Mouse (Mus musculus) thymus, adult 2 months (tissue): Measurements from ENCODE around the gene Timm50.

Experiments used
- CTCF ChIP-seq: fragments of 200-500 bp; IDR thresholded peaks from 2 replicates; pipeline ENCODE4 v1.5.1; 2012; ENCODE audit warnings: mild to moderate bottlenecking, control low read depth, low read length, moderate library complexity, borderline replicate concordance; ENCODE audit not compliant: control insufficient read depth, poor library complexity, insufficient read depth; ENCODE audit errors: extremely low read depth
- POLR2A ChIP-seq: fragments of 200-500 bp; IDR thresholded peaks from 2 replicates; pipeline ENCODE4 v1.6.1; 2012; ENCODE audit warnings: mild to moderate bottlenecking, low read length, control low read depth, moderate library complexity; ENCODE audit not compliant: control insufficient read depth, poor library complexity, insufficient read depth; ENCODE audit errors: extremely low read depth

- TF ChIP-seq CTCF (peak; percentile 85), POLR2A (peak; percentile 42; the same call in 1 of the 2 replicates)
Measured at GRCm38 (mm10) chr7:28277615-28278278, 34.1 kb downstream of the Timm50 start, which contains the start of gene Eid2b.
